8 mouse cellular contexts compared by ENCODE assay signal in genomic region chr17:71551350-71551749, GRCm38 (mm10). TPM values are rescaled to one million over a fixed set of nuclear protein-coding genes. Genes with fewer than 3 reads are reported as not detected.
DNase-seq lines count a peak whose midpoint lies in the region; ATAC-seq and TF ChIP-seq lines count a peak whose summit lies in the region.

No protein-coding gene starts in this region.

- 0 out of 2 replicates have a peak, but pooled peaks cover 7% of the 10 kb centered on the region for H3K4me1 ChIP-seq in embryonic facial prominence, embryonic 12.5 days
- no peaks in the 10 kb centered on the region for H3K4me1 ChIP-seq in intestine, embryonic 14.5 days (replicated peaks; ENCODE audit: control insufficient read depth, insufficient read depth, low read length)
- peaks cover 4% of the 10 kb centered on the region; the same call in 1 of the 2 replicates for H3K4me1 ChIP-seq in neural tube, embryonic 12.5 days

- no peaks in the 10 kb centered on the region for H3K36me3 ChIP-seq in embryonic facial prominence, embryonic 12.5 days
- H3K36me3 ChIP-seq in intestine, embryonic 14.5 days (ENCODE audit: control insufficient read depth, insufficient read depth, low read length): no peaks in the 10 kb centered on the region
- no peaks in the 10 kb centered on the region for H3K36me3 ChIP-seq in neural tube, embryonic 12.5 days

- peak overlapping the region; percentile 98 for H3K4me2 ChIP-seq in embryonic facial prominence, embryonic 12.5 days (replicated peaks)
- H3K4me2 ChIP-seq in intestine, embryonic 14.5 days (ENCODE audit: low read length): peak overlapping the region; percentile 100
- peak overlapping the region; percentile 98 for H3K4me2 ChIP-seq in neural tube, embryonic 12.5 days (replicated peaks)

- no peak for TF ChIP-seq CTCF in left cerebral cortex, adult 2 months (IDR thresholded peaks at IDR 0.05)

- H3K9me3 ChIP-seq in embryonic facial prominence, embryonic 12.5 days: no peaks in the 10 kb centered on the region
- no peaks in the 10 kb centered on the region for H3K9me3 ChIP-seq in intestine, embryonic 14.5 days (ENCODE audit: control insufficient read depth, low read length)
- no peaks in the 10 kb centered on the region for H3K9me3 ChIP-seq in neural tube, embryonic 12.5 days

- no peak for ATAC-seq in embryonic facial prominence, embryonic 12.5 days (ENCODE audit: insufficient number of reproducible peaks, insufficient read depth, low FRiP score, low TSS enrichment)
- no peak for ATAC-seq in intestine, embryonic 14.5 days (replicated peaks; ENCODE audit: low FRiP score, low TSS enrichment, low read depth)
- peak; percentile 46 for ATAC-seq in neural tube, embryonic 12.5 days (ENCODE audit: low FRiP score, low read depth)

- peak overlapping the region; percentile 90 for H3K27ac ChIP-seq in left cerebral cortex, adult 2 months
- no peak overlapping the region for H3K27ac ChIP-seq in embryonic facial prominence, embryonic 12.5 days
- no peak overlapping the region for H3K27ac ChIP-seq in intestine, embryonic 14.5 days (ENCODE audit: low read depth)
- H3K27ac ChIP-seq in neural tube, embryonic 12.5 days: no peak overlapping the region

- peaks cover 17% of the 10 kb centered on the region for H3K27me3 ChIP-seq in embryonic facial prominence, embryonic 12.5 days
- H3K27me3 ChIP-seq in intestine, embryonic 14.5 days (replicated peaks; ENCODE audit: control insufficient read depth, insufficient read depth, low read length): peaks cover 24% of the 10 kb centered on the region; the same call in 1 of the 2 replicates
- H3K27me3 ChIP-seq in neural tube, embryonic 12.5 days (replicated peaks): peaks cover 16% of the 10 kb centered on the region

- 11% methylated on average over 6 of the region's 6 CpGs for WGBS in embryonic facial prominence, embryonic 12.5 days
- WGBS in intestine, embryonic 14.5 days: 11% methylated on average over 6 of the region's 6 CpGs
- 6% methylated on average over 6 of the region's 6 CpGs for WGBS in neural tube, embryonic 12.5 days

- intact Hi-C loops in left cerebral cortex, adult 2 months (cut with DNase I): loop anchor here (5.0 to 10.0 kb wide), 3 partner anchors 66 to 1231 kb away; partner anchors contain the start of genes Alk and Wdr43
- intact Hi-C loops in left cerebral cortex, postnatal 14 days (cut with DNase I): loop anchor here (10.0 kb wide), 1 partner anchor 1233 kb away; no protein-coding TSS in a partner anchor

- H3K4me3 ChIP-seq in left cerebral cortex, adult 2 months: peak overlapping the region; percentile 83
- peak overlapping the region; percentile 85 for H3K4me3 ChIP-seq in embryonic facial prominence, embryonic 12.5 days
- H3K4me3 ChIP-seq in intestine, embryonic 14.5 days (ENCODE audit: low read depth, low read length): peak overlapping the region; percentile 68
- H3K4me3 ChIP-seq in neural tube, embryonic 12.5 days: peak overlapping the region; percentile 78

- H3K9ac ChIP-seq in embryonic facial prominence, embryonic 12.5 days: peak overlapping the region; percentile 84
- H3K9ac ChIP-seq in intestine, embryonic 14.5 days (ENCODE audit: low read length): peak overlapping the region; percentile 30; the same call in 1 of the 2 replicates
- peak overlapping the region; percentile 81 for H3K9ac ChIP-seq in neural tube, embryonic 12.5 days

- no peak for DNase-seq in left cerebral cortex, adult 2 months (ENCODE audit: extremely low spot score in 1 of 2, low spot score in 2 of 2)
- no peak for DNase-seq in left cerebral cortex, postnatal 14 days (ENCODE audit: low spot score in 2 of 2)
- DNase-seq in intestine, embryonic 14.5 days (ENCODE audit: low spot score): no peak
- no peak for DNase-seq in cerebellum, adult 9-11 months
- no peak for DNase-seq in urinary bladder, adult 18-20 months (ENCODE audit: low spot score in 2 of 2)
- no peak for DNase-seq in kidney, postnatal 14 days

RNA-seq across cellular contexts. Expression of gene Spdya, which starts 0.5 kb away (rescaled TPM):
- 1 to 10 TPM; 1.6 to 2.4 TPM for total RNA-seq in left cerebral cortex, adult 2 months (2021)
- 1 to 10 TPM; 1.1 to 1.4 TPM for total RNA-seq in left cerebral cortex, postnatal 14 days (2021)
- polyA plus RNA-seq in embryonic facial prominence, embryonic 12.5 days (2016; fragmentation: Nextera tagmentation; extraction: Ambion mirVana): 1.3 and 1.6 TPM in 2 replicates
- polyA plus RNA-seq in intestine, embryonic 14.5 days (2014; fragmentation: Nextera tagmentation; extraction: Ambion mirVana): 0.73 and 0.99 TPM in 2 replicates
- polyA plus RNA-seq in neural tube, embryonic 12.5 days (2016; fragmentation: Nextera tagmentation; extraction: Ambion mirVana): 0.94 and 0.95 TPM in 2 replicates

RNA-seq across cellular contexts. Expression of gene Ndc80, which starts 24.7 kb away (rescaled TPM):
- under 1 TPM; 0.45 to 0.47 TPM for total RNA-seq in left cerebral cortex, adult 2 months (2021)
- 1 to 10 TPM; 1.0 to 1.3 TPM for total RNA-seq in left cerebral cortex, postnatal 14 days (2021)
- 45.0 and 49.5 TPM in 2 replicates for polyA plus RNA-seq in embryonic facial prominence, embryonic 12.5 days (2016; fragmentation: Nextera tagmentation; extraction: Ambion mirVana)
- 38.0 and 44.0 TPM in 2 replicates for polyA plus RNA-seq in intestine, embryonic 14.5 days (2014; fragmentation: Nextera tagmentation; extraction: Ambion mirVana)
- polyA plus RNA-seq in neural tube, embryonic 12.5 days (2016; fragmentation: Nextera tagmentation; extraction: Ambion mirVana): 31.4 and 33.7 TPM in 2 replicates

Comparison
In these comparisons a context has a peak if more than half of its experiments do, and no peak if none do; other contexts are left out.
1. H3K9ac ChIP-seq: peak in every context shown above with its lines; median percentile 84 in embryonic facial prominence, embryonic 12.5 days; 81 in neural tube, embryonic 12.5 days; 30 in intestine, embryonic 14.5 days.